Mouse (Mus musculus): Measurements from ENCODE around the gene Sema5a. TPM values are rescaled to one million over a fixed set of nuclear protein-coding genes. Genes with fewer than 3 reads are reported as not detected.

The Sema5a gene
- polyA plus RNA-seq, 1 experiment: 0.60 TPM

- Histone ChIP-seq H3K4me1 (ENCODE audit: control insufficient read depth, insufficient read depth, low read length) (no peaks in the 10 kb centered on the region), H3K27ac (ENCODE audit: control insufficient read depth, insufficient read depth, low read depth, low read length, poor library complexity) (no peak overlapping the region), H3K4me3 (replicated peaks; ENCODE audit: control insufficient read depth, low read depth, low read length) (no peak overlapping the region)
- TF ChIP-seq CTCF (IDR thresholded peaks at IDR 0.05; ENCODE audit: control insufficient read depth, insufficient read depth, low read length) (no peak), POLR2A (IDR thresholded peaks at IDR 0.05; ENCODE audit: borderline replicate concordance, control insufficient read depth, low read depth, low read length) (no peak)
- 65% methylated on average over 3 of the region's 3 CpGs for WGBS
Observed at GRCm38 (mm10) chr15:32338721-32339290, 94.2 kb downstream of the Sema5a start.

DNA sequence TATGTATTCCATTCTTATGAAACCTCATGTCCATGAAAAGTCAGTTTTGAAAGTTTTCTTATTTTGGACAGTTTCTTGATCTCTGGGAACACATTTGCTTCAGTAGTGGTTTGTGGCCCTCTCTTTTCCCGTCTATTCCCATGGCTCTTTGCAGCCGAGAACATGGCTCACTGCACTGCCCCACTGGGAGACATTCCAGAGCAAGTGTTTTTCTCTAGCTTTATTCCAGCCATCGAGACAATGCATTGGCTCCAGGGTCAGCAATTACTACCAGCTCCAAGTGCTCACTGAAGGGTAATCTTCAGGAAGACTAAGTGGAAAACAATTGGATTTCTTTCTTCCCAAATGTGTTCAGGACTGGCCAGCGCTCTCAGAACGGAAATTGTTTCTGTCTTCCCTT is 94.8 kb downstream of the Sema5a start:
- 61% methylated on average over 5 of the region's 5 CpGs for WGBS
- no peak overlapping the region for H3K27ac ChIP-seq (ENCODE audit: control insufficient read depth, insufficient read depth, low read depth, low read length, poor library complexity)
- H3K4me1 ChIP-seq (ENCODE audit: control insufficient read depth, insufficient read depth, low read length): no peaks in the 10 kb centered on the region
- no peak for TF ChIP-seq POLR2A (IDR thresholded peaks at IDR 0.05; ENCODE audit: borderline replicate concordance, control insufficient read depth, low read depth, low read length)
- H3K4me3 ChIP-seq (replicated peaks; ENCODE audit: control insufficient read depth, low read depth, low read length): no peak overlapping the region

DNA sequence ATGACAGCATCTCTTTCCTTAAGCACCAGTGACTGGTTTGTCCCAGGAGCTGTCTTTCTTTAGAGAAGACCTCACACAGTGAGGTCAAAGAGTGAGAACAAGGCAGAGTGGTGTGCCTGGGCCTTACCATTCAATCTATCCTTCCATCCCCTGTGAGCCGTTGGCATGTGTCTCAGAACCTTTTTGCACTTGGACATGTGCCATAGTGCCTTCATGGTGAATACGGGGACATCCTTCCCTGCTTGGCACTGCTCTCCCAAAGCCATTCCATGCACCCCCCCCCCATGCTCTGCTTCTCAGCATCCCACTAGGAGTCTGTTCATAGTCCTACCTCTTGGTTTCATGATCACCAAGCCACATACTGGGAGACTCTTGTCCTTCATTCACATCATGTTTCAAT is 96.8 kb downstream of the Sema5a start:
- no peaks in the 10 kb centered on the region for H3K4me1 ChIP-seq (ENCODE audit: control insufficient read depth, insufficient read depth, low read length)
- TF ChIP-seq CTCF (IDR thresholded peaks at IDR 0.05; ENCODE audit: control insufficient read depth, insufficient read depth, low read length): no peak
- TF ChIP-seq POLR2A (IDR thresholded peaks at IDR 0.05; ENCODE audit: borderline replicate concordance, control insufficient read depth, low read depth, low read length): no peak

GRCm38 (mm10) chr15:32343544-32343943 is 98.9 kb downstream of the Sema5a start:
- no peak for TF ChIP-seq CTCF (IDR thresholded peaks at IDR 0.05; ENCODE audit: control insufficient read depth, insufficient read depth, low read length)
- no peak for TF ChIP-seq POLR2A (IDR thresholded peaks at IDR 0.05; ENCODE audit: borderline replicate concordance, control insufficient read depth, low read depth, low read length)
- H3K27ac ChIP-seq (ENCODE audit: control insufficient read depth, insufficient read depth, low read depth, low read length, poor library complexity): no peak overlapping the region
- no peaks in the 10 kb centered on the region for H3K4me1 ChIP-seq (ENCODE audit: control insufficient read depth, insufficient read depth, low read length)
- 37% methylated on average over 5 of the region's 5 CpGs for WGBS
- no peak overlapping the region for H3K4me3 ChIP-seq (replicated peaks; ENCODE audit: control insufficient read depth, low read depth, low read length)

More for the DNA sequence above, 96.8 kb downstream of the Sema5a start:
- no peak overlapping the region for H3K27ac ChIP-seq (ENCODE audit: control insufficient read depth, insufficient read depth, low read depth, low read length, poor library complexity)
- no peak overlapping the region for H3K4me3 ChIP-seq (replicated peaks; ENCODE audit: control insufficient read depth, low read depth, low read length)
- 75% methylated on average over 2 of the region's 2 CpGs for WGBS

- 45% methylated on average over 5 of the region's 5 CpGs for WGBS
- Histone ChIP-seq H3K4me1 (ENCODE audit: control insufficient read depth, insufficient read depth, low read length) (no peaks in the 10 kb centered on the region), H3K27ac (ENCODE audit: control insufficient read depth, insufficient read depth, low read depth, low read length, poor library complexity) (no peak overlapping the region), H3K4me3 (replicated peaks; ENCODE audit: control insufficient read depth, low read depth, low read length) (no peak overlapping the region)
- TF ChIP-seq POLR2A (IDR thresholded peaks at IDR 0.05; ENCODE audit: borderline replicate concordance, control insufficient read depth, low read depth, low read length) (no peak), CTCF (IDR thresholded peaks at IDR 0.05; ENCODE audit: control insufficient read depth, insufficient read depth, low read length) (no peak)
Observed at GRCm38 (mm10) chr15:32347315-32347714, 102.7 kb downstream of the Sema5a start.

GRCm38 (mm10) chr15:32349276-32349675 is 104.7 kb downstream of the Sema5a start:
- TF ChIP-seq POLR2A (IDR thresholded peaks at IDR 0.05; ENCODE audit: borderline replicate concordance, control insufficient read depth, low read depth, low read length) (no peak), CTCF (IDR thresholded peaks at IDR 0.05; ENCODE audit: control insufficient read depth, insufficient read depth, low read length) (no peak)
- no peaks in the 10 kb centered on the region for H3K4me1 ChIP-seq (ENCODE audit: control insufficient read depth, insufficient read depth, low read length)
- WGBS: 86% methylated on average over 5 of the region's 5 CpGs
- no peak overlapping the region for H3K27ac ChIP-seq (ENCODE audit: control insufficient read depth, insufficient read depth, low read depth, low read length, poor library complexity)
- no peak overlapping the region for H3K4me3 ChIP-seq (replicated peaks; ENCODE audit: control insufficient read depth, low read depth, low read length)

- no peak overlapping the region for H3K27ac ChIP-seq (ENCODE audit: control insufficient read depth, insufficient read depth, low read depth, low read length, poor library complexity)
- H3K4me3 ChIP-seq (replicated peaks; ENCODE audit: control insufficient read depth, low read depth, low read length): no peak overlapping the region
- no peaks in the 10 kb centered on the region for H3K4me1 ChIP-seq (ENCODE audit: control insufficient read depth, insufficient read depth, low read length)
- no peak for TF ChIP-seq POLR2A (IDR thresholded peaks at IDR 0.05; ENCODE audit: borderline replicate concordance, control insufficient read depth, low read depth, low read length)
- TF ChIP-seq CTCF (IDR thresholded peaks at IDR 0.05; ENCODE audit: control insufficient read depth, insufficient read depth, low read length): no peak
- 64% methylated on average over 8 of the region's 8 CpGs for WGBS
Observed at GRCm38 (mm10) chr15:32352995-32353394, 108.4 kb downstream of the Sema5a start.

DNA sequence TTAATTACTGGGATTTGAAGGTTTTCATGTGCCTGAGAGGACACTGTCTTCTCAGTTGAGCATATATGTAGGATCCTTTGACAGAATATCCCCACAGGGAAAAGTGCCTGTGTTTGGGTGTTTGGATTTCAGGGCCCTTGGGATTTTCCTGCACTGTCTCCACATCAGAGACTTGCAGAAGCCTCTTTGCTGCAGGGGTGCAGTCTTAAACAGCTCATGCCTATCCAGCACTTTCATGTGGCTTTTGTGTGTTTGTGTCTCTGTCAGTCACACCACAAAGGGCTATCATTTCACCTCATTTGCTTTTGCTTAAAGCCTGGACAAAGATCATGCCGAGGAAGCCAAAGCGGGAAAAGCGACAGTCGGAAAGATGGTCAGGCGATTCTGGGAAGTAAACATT is 108.9 kb downstream of the Sema5a start:
- 92% methylated on average over 5 of the region's 5 CpGs for WGBS
- H3K27ac ChIP-seq (ENCODE audit: control insufficient read depth, insufficient read depth, low read depth, low read length, poor library complexity): no peak overlapping the region
- TF ChIP-seq CTCF (IDR thresholded peaks at IDR 0.05; ENCODE audit: control insufficient read depth, insufficient read depth, low read length) (no peak), POLR2A (IDR thresholded peaks at IDR 0.05; ENCODE audit: borderline replicate concordance, control insufficient read depth, low read depth, low read length) (no peak)

DNA sequence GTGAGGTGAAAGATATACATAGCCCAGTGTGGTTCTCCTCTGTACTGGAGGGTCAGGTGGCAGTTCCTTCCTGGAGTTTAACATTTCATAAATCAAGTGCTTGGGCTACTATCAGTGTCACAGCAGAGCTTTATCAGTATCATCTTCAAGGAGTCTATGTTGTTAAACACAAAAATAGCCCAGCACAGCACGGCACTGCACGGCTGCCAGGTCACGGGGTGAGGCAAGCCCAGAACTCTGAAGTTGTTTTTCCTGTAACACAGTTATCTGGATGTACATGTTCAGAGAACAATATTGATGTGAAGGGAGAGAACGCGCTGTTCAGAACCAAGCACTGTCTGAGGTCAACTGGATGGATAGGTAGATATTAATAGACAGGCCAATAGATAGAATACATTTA is 112.2 kb downstream of the Sema5a start:
- Histone ChIP-seq H3K4me1 (ENCODE audit: control insufficient read depth, insufficient read depth, low read length) (no peaks in the 10 kb centered on the region), H3K4me3 (replicated peaks; ENCODE audit: control insufficient read depth, low read depth, low read length) (no peak overlapping the region), H3K27ac (ENCODE audit: control insufficient read depth, insufficient read depth, low read depth, low read length, poor library complexity) (no peak overlapping the region)
- 90% methylated on average over 5 of the region's 5 CpGs for WGBS
- TF ChIP-seq CTCF (IDR thresholded peaks at IDR 0.05; ENCODE audit: control insufficient read depth, insufficient read depth, low read length) (no peak), POLR2A (IDR thresholded peaks at IDR 0.05; ENCODE audit: borderline replicate concordance, control insufficient read depth, low read depth, low read length) (no peak)

More for the DNA sequence above, 108.9 kb downstream of the Sema5a start:
- H3K4me1 ChIP-seq (ENCODE audit: control insufficient read depth, insufficient read depth, low read length): no peaks in the 10 kb centered on the region
- H3K4me3 ChIP-seq (replicated peaks; ENCODE audit: control insufficient read depth, low read depth, low read length): no peak overlapping the region
